Mouse (Mus musculus) embryonic fibroblast, embryonic 13.5 days (primary cell): Measurements from ENCODE around the gene Clasrp.

Experiments
- CTCF ChIP-seq: IDR thresholded peaks from 2 replicates; pipeline ENCODE4 v1.5.1; 2011; ENCODE audit warnings: mild to moderate bottlenecking, control low read depth, low read length, moderate library complexity, borderline replicate concordance; ENCODE audit not compliant: insufficient read depth
- POLR2A ChIP-seq: IDR thresholded peaks from 2 replicates; pipeline ENCODE4 v1.6.1; 2011; ENCODE audit warnings: low read depth, mild to moderate bottlenecking, control low read depth, low read length, moderate library complexity

- no peak for TF ChIP-seq POLR2A
- no peak for TF ChIP-seq CTCF
These were observed 58.3 kb downstream of the Clasrp start for GRCm38 (mm10) chr7:19546007-19546406.
